Comparison of ENCODE assay signal across 7 mouse cellular contexts in the genomic region with DNA sequence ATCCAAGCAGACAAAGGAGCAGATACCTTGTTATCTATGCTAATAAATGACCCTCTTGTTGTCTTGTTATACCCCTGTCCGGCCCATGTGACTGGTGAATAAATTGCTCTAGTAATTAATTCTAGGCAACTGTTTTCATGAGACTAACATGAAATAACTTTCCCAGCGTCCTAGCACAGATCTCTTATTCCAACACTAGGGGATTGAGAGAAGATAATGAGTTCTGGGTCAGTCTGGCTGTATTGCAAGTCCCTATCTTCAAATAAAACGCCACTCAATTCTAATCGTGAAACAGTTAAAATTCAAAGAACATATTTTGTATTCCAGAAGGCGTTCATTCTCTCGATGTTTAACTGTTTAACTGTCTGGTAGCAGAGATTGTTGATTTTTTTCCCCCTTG. TPM values are rescaled to one million over a fixed set of nuclear protein-coding genes. Genes with fewer than 3 reads are reported as not detected.
DNase-seq lines count a peak whose midpoint lies in the region; ATAC-seq and TF ChIP-seq lines count a peak whose summit lies in the region.

No protein-coding gene starts in this region.

- no peaks in the 10 kb centered on the region; the same call in 1 of the 2 replicates for H3K4me1 ChIP-seq in lung, adult 2 months (ENCODE audit: control insufficient read depth, insufficient read depth, low read length)
- peaks cover 14% of the 10 kb centered on the region for H3K4me1 ChIP-seq in forebrain, embryonic 12.5 days
- H3K4me1 ChIP-seq in limb, embryonic 11.5 days (ENCODE audit: control insufficient read depth, insufficient read depth, low read length), result no peaks in the 10 kb centered on the region
- 0 out of 2 replicates have a peak, but pooled peaks cover 10% of the 10 kb centered on the region for H3K4me1 ChIP-seq in neural tube, embryonic 14.5 days (ENCODE audit: control insufficient read depth, insufficient read depth, low read length)

- TF ChIP-seq POLR2A in lung, adult 2 months (IDR thresholded peaks at IDR 0.05; ENCODE audit: borderline replicate concordance, extremely low read depth, low read depth, low read length), result no peak

- peak overlapping the region; percentile 64 for H3K4me2 ChIP-seq in forebrain, embryonic 12.5 days
- H3K4me2 ChIP-seq in limb, embryonic 11.5 days (ENCODE audit: low read depth, severe bottlenecking), result peak overlapping the region; percentile 68; the same call in 1 of the 2 replicates
- peak overlapping the region; percentile 56 for H3K4me2 ChIP-seq in neural tube, embryonic 14.5 days (ENCODE audit: low read depth, low read length)

- H3K27ac ChIP-seq in forebrain, embryonic 12.5 days, result no peak overlapping the region
- no peak overlapping the region for H3K27ac ChIP-seq in limb, embryonic 11.5 days (replicated peaks; ENCODE audit: low read depth, low read length)
- H3K27ac ChIP-seq in neural tube, embryonic 14.5 days (ENCODE audit: low read depth, low read length), result no peak overlapping the region; the same call in 1 of the 2 replicates

- H3K36me3 ChIP-seq in forebrain, embryonic 12.5 days (replicated peaks), result no peaks in the 10 kb centered on the region
- no peaks in the 10 kb centered on the region; the same call in 1 of the 2 replicates for H3K36me3 ChIP-seq in limb, embryonic 11.5 days (ENCODE audit: control insufficient read depth, insufficient read depth, low read length)
- H3K36me3 ChIP-seq in neural tube, embryonic 14.5 days (ENCODE audit: control insufficient read depth, insufficient read depth, low read length), result no peaks in the 10 kb centered on the region

- no peaks in the 10 kb centered on the region for H3K27me3 ChIP-seq in forebrain, embryonic 12.5 days
- no peaks in the 10 kb centered on the region for H3K27me3 ChIP-seq in limb, embryonic 11.5 days (ENCODE audit: control insufficient read depth, insufficient read depth, low read length)
- no peaks in the 10 kb centered on the region for H3K27me3 ChIP-seq in neural tube, embryonic 14.5 days (ENCODE audit: control insufficient read depth, insufficient read depth, low read length)

- H3K4me3 ChIP-seq in lung, adult 2 months (replicated peaks; ENCODE audit: extremely low read depth, low read depth, low read length), result peak overlapping the region; percentile 81
- peak overlapping the region; percentile 62 for H3K4me3 ChIP-seq in forebrain, embryonic 12.5 days (replicated peaks)
- no peak overlapping the region; the same call in 1 of the 2 replicates for H3K4me3 ChIP-seq in limb, embryonic 11.5 days (ENCODE audit: low read depth, low read length)
- H3K4me3 ChIP-seq in neural tube, embryonic 14.5 days (ENCODE audit: low read depth, low read length), result peak overlapping the region; percentile 69

- H3K9ac ChIP-seq in forebrain, embryonic 12.5 days, result no peak overlapping the region
- H3K9ac ChIP-seq in limb, embryonic 11.5 days (ENCODE audit: low read length), result no peak overlapping the region
- H3K9ac ChIP-seq in neural tube, embryonic 14.5 days (replicated peaks; ENCODE audit: low read depth, low read length), result peak overlapping the region; percentile 83; the same call in 1 of the 2 replicates

- no peak for TF ChIP-seq CTCF in lung, adult 2 months (IDR thresholded peaks at IDR 0.05; ENCODE audit: insufficient read depth, low read length)

- no peak for DNase-seq in lung, adult 2 months
- DNase-seq in lung, postnatal 10 days, result no peak
- DNase-seq in limb, embryonic 11.5 days (ENCODE audit: low spot score), result no peak
- no peak for DNase-seq in kidney, postnatal 4 days
- no peak for DNase-seq in urinary bladder, postnatal 10 days (ENCODE audit: low spot score)

- 34% methylated on average over 6 of the region's 6 CpGs for WGBS in lung, adult 2 months
- WGBS in forebrain, embryonic 12.5 days, result 49% methylated on average over 6 of the region's 6 CpGs
- 63% methylated on average over 6 of the region's 6 CpGs for WGBS in limb, embryonic 11.5 days
- WGBS in neural tube, embryonic 14.5 days, result 41% methylated on average over 6 of the region's 6 CpGs

- no peaks in the 10 kb centered on the region for H3K9me3 ChIP-seq in forebrain, embryonic 12.5 days
- H3K9me3 ChIP-seq in limb, embryonic 11.5 days (ENCODE audit: control insufficient read depth, low read length), result no peaks in the 10 kb centered on the region
- H3K9me3 ChIP-seq in neural tube, embryonic 14.5 days (ENCODE audit: control insufficient read depth, low read length), result no peaks in the 10 kb centered on the region

- no peak for ATAC-seq in forebrain, embryonic 12.5 days (ENCODE audit: low FRiP score)
- no peak for ATAC-seq in limb, embryonic 11.5 days (ENCODE audit: insufficient number of reproducible peaks, low FRiP score, low TSS enrichment, low read depth)
- no peak for ATAC-seq in neural tube, embryonic 14.5 days (ENCODE audit: low read depth)

RNA-seq across cellular contexts. Expression of a gene that starts 0.5 kb away (rescaled TPM):
- 3.7 and 4.6 TPM in 2 replicates for polyA plus RNA-seq in lung, adult 2 months (2012; rRNA removed)
- polyA plus RNA-seq in forebrain, embryonic 12.5 days (2016; fragmentation: Nextera tagmentation; extraction: Ambion mirVana), result 15.6 and 16.4 TPM in 2 replicates
- polyA plus RNA-seq in limb, embryonic 11.5 days (2014; fragmentation: Nextera tagmentation; extraction: Ambion mirVana), result 17.8 and 18.9 TPM in 2 replicates
- polyA plus RNA-seq in neural tube, embryonic 14.5 days (2014; fragmentation: Nextera tagmentation; extraction: Ambion mirVana), result 20.1 and 21.7 TPM in 2 replicates
